Mouse (Mus musculus): Measurements from ENCODE around the gene Pard3.

Gene Pard3

GRCm38 (mm10) chr8:127546161-127546560 is 482.5 kb downstream of the Pard3 start:
- no peak for DNase-seq (ENCODE audit: low read depth, low spot score)

GRCm38 (mm10) chr8:127550928-127551327 is 487.2 kb downstream of the Pard3 start:
- no peak for DNase-seq (ENCODE audit: low read depth, low spot score)

- no peak for DNase-seq (ENCODE audit: low read depth, low spot score)
Measured at GRCm38 (mm10) chr8:127552161-127552595, 488.5 kb downstream of the Pard3 start.

- DNase-seq (ENCODE audit: low read depth, low spot score) = no peak
Measured at GRCm38 (mm10) chr8:127552836-127553235, 489.1 kb downstream of the Pard3 start.

GRCm38 (mm10) chr8:127553582-127553981 is 489.9 kb downstream of the Pard3 start:
- no peak for DNase-seq (ENCODE audit: low read depth, low spot score)

GRCm38 (mm10) chr8:127555795-127556194 is 492.1 kb downstream of the Pard3 start:
- no peak for DNase-seq (ENCODE audit: low read depth, low spot score)

- no peak for DNase-seq (ENCODE audit: low read depth, low spot score)
Measured at GRCm38 (mm10) chr8:127556964-127557363, 493.3 kb downstream of the Pard3 start.

GRCm38 (mm10) chr8:127557566-127557965 is 493.9 kb downstream of the Pard3 start:
- no peak for DNase-seq (ENCODE audit: low read depth, low spot score)

GRCm38 (mm10) chr8:127563634-127564033 is 499.9 kb downstream of the Pard3 start:
- no peak for DNase-seq (ENCODE audit: low read depth, low spot score)

GRCm38 (mm10) chr8:127564426-127564825 is 500.7 kb downstream of the Pard3 start:
- no peak for DNase-seq (ENCODE audit: low read depth, low spot score)

GRCm38 (mm10) chr8:127569212-127569611 is 505.5 kb downstream of the Pard3 start:
- no peak for DNase-seq (ENCODE audit: low read depth, low spot score)

- DNase-seq (ENCODE audit: low read depth, low spot score) = no peak
Measured at GRCm38 (mm10) chr8:127570527-127570926, 506.8 kb downstream of the Pard3 start.

GRCm38 (mm10) chr8:127572493-127572892 is 508.8 kb downstream of the Pard3 start:
- DNase-seq (ENCODE audit: low read depth, low spot score) = no peak

GRCm38 (mm10) chr8:127576657-127577056 is 513.0 kb downstream of the Pard3 start:
- DNase-seq (ENCODE audit: low read depth, low spot score) = no peak

- no peak for DNase-seq (ENCODE audit: low read depth, low spot score)
Measured at GRCm38 (mm10) chr8:127577656-127578055, 514.0 kb downstream of the Pard3 start.

GRCm38 (mm10) chr8:127579436-127579835 is 515.7 kb downstream of the Pard3 start:
- DNase-seq (ENCODE audit: low read depth, low spot score) = no peak

GRCm38 (mm10) chr8:127583429-127583828 is 519.7 kb downstream of the Pard3 start:
- DNase-seq (ENCODE audit: low read depth, low spot score) = no peak

- no peak for DNase-seq (ENCODE audit: low read depth, low spot score)
Measured at GRCm38 (mm10) chr8:127585618-127586017, 521.9 kb downstream of the Pard3 start.

GRCm38 (mm10) chr8:127586681-127587080 is 523.0 kb downstream of the Pard3 start:
- no peak for DNase-seq (ENCODE audit: low read depth, low spot score)

- no peak for DNase-seq (ENCODE audit: low read depth, low spot score)
Measured at GRCm38 (mm10) chr8:127588313-127588712, 524.6 kb downstream of the Pard3 start.

- DNase-seq (ENCODE audit: low read depth, low spot score) = no peak
Measured at GRCm38 (mm10) chr8:127589291-127589690, 525.6 kb downstream of the Pard3 start.

GRCm38 (mm10) chr8:127590674-127591186 is 527.0 kb downstream of the Pard3 start:
- no peak for DNase-seq (ENCODE audit: low read depth, low spot score)

- no peak for DNase-seq (ENCODE audit: low read depth, low spot score)
Measured at GRCm38 (mm10) chr8:127592648-127593574, 529.2 kb downstream of the Pard3 start.
